In genomic region chrX:142821846-142822245, GRCm38 (mm10) we compare ENCODE assay signal across 11 mouse cellular contexts.
DNase-seq lines count a peak whose midpoint lies in the region; ATAC-seq lines count a peak whose summit lies in the region.
"Had no signal": no experiment of that assay in that cellular context is flagged by ENCODE, and none has a peak within 500 bp of the region (broad histone marks: within the 10 kb centered on the region; RNA-seq: fewer than 3 reads in every experiment).

No protein-coding gene starts in this region.

- no peak overlapping the region for H3K9ac ChIP-seq in kidney, embryonic 14.5 days (ENCODE audit: low read depth, low read length)
- H3K9ac ChIP-seq: embryonic facial prominence, embryonic 15.5 days; intestine, embryonic 15.5 days; stomach, embryonic 15.5 days had no signal

- H3K4me1 ChIP-seq in kidney, embryonic 14.5 days (ENCODE audit: control insufficient read depth, insufficient read depth, low read length) = peaks cover 3% of the 10 kb centered on the region; the same call in 1 of the 2 replicates
- H3K4me1 ChIP-seq: embryonic facial prominence, embryonic 15.5 days; intestine, embryonic 15.5 days; stomach, embryonic 15.5 days had no signal

- DNase-seq in cerebellum, postnatal 10 days = peak; percentile 38 to 66
- DNase-seq in kidney, postnatal 14 days = peak; percentile 21
- DNase-seq in 416B (ENCODE audit: low read depth) = peak; percentile 34
- peak; percentile 19 for DNase-seq in c-Kit-positive CD71-positive TER-119-positive erythroid progenitor cells, embryonic 14.5 days (ENCODE audit: low spot score)
- DNase-seq in adrenal gland, adult 8-10 months = no peak
- no peak for DNase-seq in spleen, postnatal 14 days (ENCODE audit: low spot score in 2 of 2)

- no peaks in the 10 kb centered on the region; the same call in 1 of the 2 replicates for H3K27me3 ChIP-seq in kidney, embryonic 14.5 days (ENCODE audit: control insufficient read depth, insufficient read depth, low read length)
- H3K27me3 ChIP-seq: embryonic facial prominence, embryonic 15.5 days; intestine, embryonic 15.5 days; stomach, embryonic 15.5 days had no signal

- no peak overlapping the region for H3K4me3 ChIP-seq in kidney, embryonic 14.5 days (ENCODE audit: low read length)
- H3K4me3 ChIP-seq: embryonic facial prominence, embryonic 15.5 days; intestine, embryonic 15.5 days; stomach, embryonic 15.5 days had no signal

- no peak overlapping the region for H3K4me2 ChIP-seq in kidney, embryonic 14.5 days (replicated peaks; ENCODE audit: low read depth, low read length)
- H3K4me2 ChIP-seq: embryonic facial prominence, embryonic 15.5 days; intestine, embryonic 15.5 days; stomach, embryonic 15.5 days had no signal

- ATAC-seq in cerebellum, adult (ENCODE audit: insufficient number of reproducible peaks, low FRiP score, low TSS enrichment) = no peak
- no peak for ATAC-seq in kidney, embryonic 14.5 days (ENCODE audit: low FRiP score, low TSS enrichment)
- ATAC-seq: intestine, embryonic 15.5 days had no signal

- WGBS in kidney, embryonic 14.5 days = 35% methylated on average over 3 of the region's 3 CpGs

- H3K9me3 ChIP-seq in kidney, embryonic 14.5 days (ENCODE audit: control insufficient read depth, low read length) = no peaks in the 10 kb centered on the region
- H3K9me3 ChIP-seq: embryonic facial prominence, embryonic 15.5 days; intestine, embryonic 15.5 days; stomach, embryonic 15.5 days had no signal

- no peak overlapping the region for H3K27ac ChIP-seq in kidney, embryonic 14.5 days (ENCODE audit: low read depth, low read length)
- H3K27ac ChIP-seq: embryonic facial prominence, embryonic 15.5 days; intestine, embryonic 15.5 days; stomach, embryonic 15.5 days had no signal

- no peaks in the 10 kb centered on the region for H3K36me3 ChIP-seq in kidney, embryonic 14.5 days (ENCODE audit: control insufficient read depth, insufficient read depth, low read length)
- H3K36me3 ChIP-seq: embryonic facial prominence, embryonic 15.5 days; intestine, embryonic 15.5 days; stomach, embryonic 15.5 days had no signal

Comparison
In these comparisons a context has a peak if more than half of its experiments do, and no peak if none do; other contexts are left out.
1. DNase-seq: peak in cerebellum, postnatal 10 days (2 of 2), kidney, postnatal 14 days (single experiment), 416B (single experiment) and c-Kit-positive CD71-positive TER-119-positive erythroid progenitor cells, embryonic 14.5 days (single experiment); none in adrenal gland, adult 8-10 months (single experiment) and spleen, postnatal 14 days (0 of 2).